Mouse (Mus musculus) urinary bladder, postnatal 14 days (tissue): ENCODE measurements around the gene Nkx6-1.

ENCODE experiments used
- DNase-seq: peaks from one replicate; pipeline ENCODE4 v3.0.0; 2021; ENCODE audit warnings: low spot score

Nkx6-1 gene

GRCm38 (mm10) chr5:101659411-101659971, 5.3 kb downstream of the Nkx6-1 start:
- no peak for DNase-seq

- no peak for DNase-seq
Observed at GRCm38 (mm10) chr5:101658984-101659290, 5.9 kb downstream of the Nkx6-1 start.

- no peak for DNase-seq
Observed at GRCm38 (mm10) chr5:101658188-101658983, 6.4 kb downstream of the Nkx6-1 start.

- no peak for DNase-seq
Observed at GRCm38 (mm10) chr5:101657698-101658097, 7.1 kb downstream of the Nkx6-1 start.

- no peak for DNase-seq
Observed at GRCm38 (mm10) chr5:101656107-101656506, 8.7 kb downstream of the Nkx6-1 start.

- DNase-seq: no peak
Observed at GRCm38 (mm10) chr5:101655418-101655817, 9.4 kb downstream of the Nkx6-1 start.

- no peak for DNase-seq
Observed at GRCm38 (mm10) chr5:101647726-101648686, 16.8 kb downstream of the Nkx6-1 start.

GRCm38 (mm10) chr5:101646961-101647575, 17.7 kb downstream of the Nkx6-1 start:
- no peak for DNase-seq

- no peak for DNase-seq
Observed at GRCm38 (mm10) chr5:101645071-101645470, 19.7 kb downstream of the Nkx6-1 start.

- no peak for DNase-seq
Observed at GRCm38 (mm10) chr5:101638101-101638500, 26.7 kb downstream of the Nkx6-1 start.
